Mouse (Mus musculus) splenic B cell, adult 2 months (primary cell): Measurements from ENCODE around the gene Prn.

Source experiments
- DNase-seq: peaks from one replicate; pipeline ENCODE4 v3.0.0-alpha.2; 2011; ENCODE audit warnings: low read depth, low spot score
- H3K27me3 ChIP-seq: 2 replicates; pipeline ENCODE4 v1.6.1; 2012; ENCODE audit warnings: mild to moderate bottlenecking, low read length, moderate library complexity, mixed read lengths; ENCODE audit not compliant: control insufficient read depth, poor library complexity, insufficient read depth, severe bottlenecking
- H3K36me3 ChIP-seq: 2 replicates; pipeline ENCODE4 v1.6.1; 2012; ENCODE audit warnings: mild to moderate bottlenecking, low read length, moderate library complexity, mixed read lengths; ENCODE audit not compliant: control insufficient read depth, poor library complexity, insufficient read depth, severe bottlenecking

The Prn gene

DNA sequence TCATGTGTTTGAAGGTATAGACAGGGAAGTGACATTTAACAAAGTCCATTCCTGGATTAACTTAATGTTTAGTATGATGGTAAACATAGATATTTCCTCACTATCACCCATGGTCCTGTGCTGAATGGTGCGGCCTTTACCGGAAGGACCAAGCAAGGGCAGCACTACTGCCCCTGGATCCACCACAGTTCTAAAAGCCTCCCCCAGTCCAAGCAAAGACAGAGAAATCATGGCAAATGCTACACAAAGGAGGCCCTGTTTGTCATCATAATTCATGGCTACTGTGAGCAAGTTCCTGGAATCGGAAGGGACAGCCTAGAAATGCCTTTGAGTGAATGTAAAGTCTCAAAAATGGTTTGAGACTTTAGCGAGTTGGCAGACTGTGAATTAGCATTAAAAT lies 13.7 kb upstream of the Prn start:
- H3K27me3 ChIP-seq, result no peaks in the 10 kb centered on the region
- H3K36me3 ChIP-seq, result no peaks in the 10 kb centered on the region
- no peak for DNase-seq

DNA sequence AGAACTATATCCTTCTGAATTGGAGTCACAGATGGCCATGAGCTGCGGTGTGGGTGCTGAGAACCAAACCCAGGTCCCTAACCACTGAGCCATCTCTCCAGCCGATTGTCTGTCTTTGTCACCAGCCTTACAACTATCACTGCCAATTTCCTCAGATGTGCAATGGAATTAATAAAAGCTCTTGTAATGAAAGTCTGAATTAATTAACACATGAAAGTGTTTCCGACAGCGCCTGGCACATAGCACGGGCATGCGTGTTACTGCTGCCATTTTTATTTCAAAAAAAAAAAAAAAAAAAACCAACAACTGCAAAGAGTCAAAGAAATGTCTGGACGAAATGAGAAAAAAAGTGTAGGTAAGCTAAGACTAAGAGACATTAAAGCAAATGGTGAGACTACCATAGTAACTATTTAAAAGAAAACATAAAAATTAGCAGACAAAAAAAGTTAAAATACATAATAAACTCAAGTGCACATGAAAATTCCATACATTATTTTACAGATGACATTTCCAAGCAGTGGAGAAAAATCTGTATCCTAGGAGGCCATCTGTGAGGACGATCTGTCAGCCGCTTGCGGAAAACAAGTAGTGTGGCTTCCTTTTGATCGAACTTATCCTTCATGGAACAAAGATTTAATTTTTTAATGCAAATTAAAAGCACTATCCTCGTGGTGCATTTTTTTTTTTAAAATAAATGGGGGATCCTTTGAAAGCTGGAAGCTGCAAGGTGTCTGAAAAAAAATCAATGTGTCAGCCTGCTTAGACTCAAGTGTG lies 12.2 kb upstream of the Prn start:
- H3K36me3 ChIP-seq, result no peaks in the 10 kb centered on the region
- no peak for DNase-seq

DNA sequence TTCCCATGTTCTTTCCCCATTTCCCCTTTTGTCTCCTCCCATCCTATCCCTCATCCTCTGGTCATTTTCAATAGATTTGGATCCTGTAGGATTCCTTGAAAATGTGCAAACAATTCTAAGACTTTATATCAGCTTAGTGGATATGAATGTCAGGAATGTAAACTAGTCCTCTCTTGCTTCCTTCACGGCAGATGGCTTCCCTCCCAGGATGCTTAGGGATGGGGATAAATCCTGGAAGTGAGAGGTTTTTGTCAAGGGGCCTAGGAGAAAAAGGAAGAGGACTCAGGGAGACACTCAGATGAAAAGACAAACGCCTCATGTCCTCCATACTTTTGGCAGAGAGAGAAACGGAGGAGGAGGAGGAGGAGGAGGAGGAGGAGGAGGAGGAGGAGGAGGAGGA lies 7.3 kb upstream of the Prn start:
- Histone ChIP-seq H3K36me3 (no peaks in the 10 kb centered on the region), H3K27me3 (no peaks in the 10 kb centered on the region)
- DNase-seq, result no peak

More for the DNA sequence above, 12.2 kb upstream of the Prn start:
- H3K27me3 ChIP-seq, result no peaks in the 10 kb centered on the region

DNA sequence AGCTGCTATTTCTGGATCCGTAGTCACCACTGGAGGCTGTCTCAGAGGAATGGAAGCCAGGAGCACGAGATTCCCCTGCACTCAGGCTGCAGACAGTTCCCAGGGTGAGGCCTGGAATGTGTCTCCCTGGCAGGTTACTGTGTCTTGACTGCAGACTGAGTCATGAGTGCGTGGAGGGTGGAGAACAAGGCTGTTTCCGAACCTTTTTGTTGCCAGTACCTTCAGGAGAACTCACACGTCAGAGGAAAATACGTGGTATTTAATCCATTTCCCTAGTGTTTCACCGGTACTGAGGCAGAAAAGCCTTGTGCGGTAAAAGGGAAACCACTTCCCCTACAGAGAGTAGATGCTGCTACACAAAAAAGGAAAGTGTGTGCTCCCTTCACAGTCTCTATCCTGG lies 6.9 kb upstream of the Prn start:
- DNase-seq, result no peak
- no peaks in the 10 kb centered on the region for H3K27me3 ChIP-seq
- no peaks in the 10 kb centered on the region for H3K36me3 ChIP-seq

DNA sequence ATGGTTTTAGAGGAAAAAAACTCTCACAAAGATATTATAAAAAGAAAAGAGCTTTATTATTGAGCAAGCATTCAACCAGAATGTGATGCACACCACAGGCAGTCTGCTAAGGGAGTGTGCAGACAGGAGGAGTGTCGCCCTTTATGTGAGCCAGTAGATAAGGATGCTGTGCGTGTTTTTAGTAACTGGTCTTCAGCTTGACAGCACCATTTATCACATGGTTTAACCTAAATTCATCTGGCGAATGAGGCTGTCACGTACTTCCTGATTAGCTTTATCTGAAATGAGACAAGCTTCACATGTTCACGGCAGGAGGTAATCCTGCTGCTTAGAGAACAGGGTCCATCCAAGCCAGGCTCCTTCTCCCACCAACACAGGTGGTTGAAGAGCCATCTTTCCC lies 4.7 kb upstream of the Prn start:
- DNase-seq, result no peak
- Histone ChIP-seq H3K36me3 (no peaks in the 10 kb centered on the region), H3K27me3 (no peaks in the 10 kb centered on the region)

DNA sequence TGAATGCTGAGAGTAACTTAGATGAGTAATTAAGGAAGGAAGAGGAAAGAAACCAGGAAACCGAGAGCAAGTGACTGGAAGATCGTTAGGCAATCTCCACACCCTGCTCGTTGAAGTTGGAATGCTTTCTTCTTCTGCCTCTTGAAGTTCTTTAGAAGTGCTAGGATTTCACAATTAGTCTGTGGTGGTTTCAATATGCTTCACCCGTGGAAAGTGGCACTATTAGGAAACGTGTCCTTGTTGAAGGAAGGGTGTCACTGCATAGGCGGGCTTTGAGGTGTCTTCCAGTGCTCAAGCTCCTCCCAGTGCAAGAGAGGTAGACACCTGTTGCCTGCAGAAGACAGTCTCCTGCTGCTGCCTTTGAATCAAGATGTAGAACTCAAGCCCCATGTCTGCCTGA lies 4.0 kb upstream of the Prn start:
- H3K27me3 ChIP-seq, result no peaks in the 10 kb centered on the region
- DNase-seq, result no peak
- H3K36me3 ChIP-seq, result no peaks in the 10 kb centered on the region

DNA sequence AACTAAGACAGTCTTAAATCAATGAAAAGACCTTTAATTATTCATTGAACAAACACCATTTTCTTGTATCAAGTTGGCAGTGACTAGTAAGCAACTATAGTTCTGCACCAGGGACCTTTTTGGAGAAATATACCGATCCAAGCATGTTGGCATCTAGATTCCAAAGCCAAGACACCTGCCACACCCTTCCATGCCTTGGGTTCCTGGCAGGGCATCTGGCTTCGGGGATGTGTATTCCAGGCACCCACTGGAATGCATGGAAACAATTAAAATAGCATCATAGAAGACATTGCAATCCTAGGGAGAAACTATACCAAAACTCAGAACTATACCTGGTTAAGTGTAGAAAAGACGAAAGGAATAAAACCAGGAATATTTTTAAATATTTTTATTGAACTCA lies 3.5 kb upstream of the Prn start:
- DNase-seq, result no peak
- Histone ChIP-seq H3K27me3 (no peaks in the 10 kb centered on the region), H3K36me3 (no peaks in the 10 kb centered on the region)

DNA sequence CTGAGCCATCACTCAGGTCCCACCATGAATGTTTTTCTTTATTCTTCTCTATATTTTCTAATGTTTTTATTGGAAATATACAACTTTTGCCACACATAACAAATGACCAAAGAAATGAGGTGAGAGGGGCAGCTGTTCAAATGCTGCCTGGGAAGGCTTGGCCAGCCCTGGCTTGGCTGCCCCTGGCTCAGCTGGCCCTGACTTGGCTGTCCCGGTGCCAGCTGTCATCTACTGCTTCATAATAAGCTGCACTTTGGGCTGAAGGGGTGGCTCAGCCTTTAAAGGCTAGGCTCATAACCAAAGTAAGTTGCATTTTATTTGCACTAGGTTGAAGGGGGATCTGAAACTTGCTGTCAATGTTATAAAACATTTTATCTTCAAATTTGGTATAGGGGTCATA lies 2.9 kb upstream of the Prn start:
- Histone ChIP-seq H3K36me3 (no peaks in the 10 kb centered on the region), H3K27me3 (no peaks in the 10 kb centered on the region)
- DNase-seq, result no peak

DNA sequence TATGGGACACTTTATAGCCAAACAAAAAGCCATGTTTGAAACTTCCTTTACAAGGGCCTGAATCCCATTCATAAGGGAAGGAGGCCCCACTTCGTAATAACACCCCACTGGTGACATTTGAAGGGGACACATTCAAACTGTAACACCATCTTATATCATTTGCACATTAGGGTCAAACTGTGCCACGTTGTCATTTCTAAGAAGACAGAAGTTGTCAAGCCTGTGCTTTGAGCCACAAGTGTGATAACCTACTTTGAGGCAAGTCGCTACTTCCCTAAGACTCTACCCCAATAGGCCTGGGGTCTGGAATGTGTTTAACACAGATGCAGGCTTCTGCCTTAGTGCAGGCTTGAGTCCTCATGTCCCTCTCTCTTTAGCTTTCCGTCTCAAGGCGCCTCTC lies 2.4 kb upstream of the Prn start:
- DNase-seq, result no peak
- no peaks in the 10 kb centered on the region for H3K36me3 ChIP-seq
- H3K27me3 ChIP-seq, result no peaks in the 10 kb centered on the region

DNA sequence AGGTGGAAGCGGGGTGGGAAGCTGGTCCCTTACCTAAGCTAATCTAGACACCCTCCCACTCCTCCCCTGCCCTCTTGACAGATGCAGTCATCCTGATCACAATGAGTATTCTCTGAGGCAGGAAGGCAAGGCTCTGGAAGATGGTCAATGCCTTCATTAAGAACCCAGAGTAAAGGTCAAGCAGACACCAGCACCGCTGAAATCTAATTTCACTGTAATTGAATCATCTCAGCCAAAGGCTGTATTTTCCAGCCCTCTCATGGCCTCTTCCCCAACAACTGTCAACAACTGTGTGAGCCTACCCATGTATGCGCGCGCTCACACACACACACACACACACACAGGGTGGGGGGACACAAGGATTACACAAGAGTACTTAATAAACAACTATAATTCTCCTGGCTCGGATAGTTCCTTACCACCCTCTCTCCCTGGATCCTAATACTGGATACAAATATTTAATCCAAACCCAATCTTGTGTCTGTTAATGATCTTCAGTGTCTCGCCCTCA lies 1.4 kb upstream of the Prn start:
- H3K36me3 ChIP-seq, result no peaks in the 10 kb centered on the region
- DNase-seq, result no peak
- H3K27me3 ChIP-seq, result no peaks in the 10 kb centered on the region

DNA sequence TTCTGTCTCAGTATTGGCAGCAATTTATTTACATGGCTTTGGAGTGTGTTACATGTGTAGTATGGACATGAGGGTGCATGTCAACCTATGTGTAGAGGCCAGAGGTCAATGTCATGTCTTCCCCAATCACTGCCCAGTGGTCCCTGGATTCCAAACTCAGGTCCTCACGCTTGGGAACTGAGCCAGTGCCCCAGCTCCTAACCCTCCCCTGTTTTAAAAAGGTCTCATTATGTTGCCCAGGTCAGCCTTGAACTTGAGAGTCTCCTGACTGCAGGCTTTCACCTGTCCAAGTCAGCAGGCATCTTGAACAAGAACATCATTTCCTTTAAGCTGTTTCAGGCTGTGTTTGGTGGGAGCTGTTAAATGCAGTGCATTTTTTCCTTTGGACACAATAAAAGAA lies 851 bp upstream of the Prn start:
- no peak for DNase-seq
- Histone ChIP-seq H3K36me3 (no peaks in the 10 kb centered on the region), H3K27me3 (no peaks in the 10 kb centered on the region)

DNA sequence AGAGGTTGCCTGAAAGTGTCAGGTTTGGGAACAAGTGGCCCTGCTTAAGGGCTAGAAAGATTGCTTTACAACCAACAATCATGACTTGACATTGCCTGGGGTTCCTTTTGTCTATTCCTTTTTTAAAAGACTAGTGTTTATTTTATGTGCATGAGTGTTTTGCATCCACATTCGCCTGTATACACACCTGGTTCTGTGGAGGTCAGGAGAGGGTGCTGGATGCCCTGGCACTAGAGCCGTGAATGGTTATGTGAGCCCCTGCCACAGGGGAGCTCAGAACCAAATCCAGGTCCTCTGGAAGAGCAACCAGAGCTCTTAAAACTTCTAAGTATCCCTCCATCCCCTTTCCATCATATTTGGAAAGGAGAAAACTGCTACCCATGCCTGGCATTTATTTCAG lies 1.1 kb downstream of the Prn start:
- H3K27me3 ChIP-seq, result no peaks in the 10 kb centered on the region
- no peaks in the 10 kb centered on the region for H3K36me3 ChIP-seq
- DNase-seq, result no peak

DNA sequence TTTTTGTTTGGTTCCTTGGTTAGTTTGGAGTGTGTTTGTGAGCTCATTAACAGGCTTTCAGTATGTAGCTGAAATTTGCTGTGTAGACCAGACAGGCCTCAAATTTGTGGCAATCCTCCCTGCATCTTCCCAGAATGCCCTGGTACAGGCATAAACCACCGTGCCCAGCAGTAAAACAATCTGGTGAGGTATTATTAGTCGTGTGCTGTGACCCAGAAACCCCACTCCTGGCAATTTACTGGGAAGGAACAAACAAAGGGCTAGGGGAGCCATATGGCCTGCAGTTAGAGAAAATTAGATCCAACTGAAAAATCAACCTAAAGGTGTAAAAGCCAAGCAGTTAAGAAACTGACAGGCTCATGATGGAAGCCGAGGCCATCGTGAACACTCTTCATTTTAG lies 1.6 kb downstream of the Prn start:
- no peak for DNase-seq
- Histone ChIP-seq H3K36me3 (no peaks in the 10 kb centered on the region), H3K27me3 (no peaks in the 10 kb centered on the region)

DNA sequence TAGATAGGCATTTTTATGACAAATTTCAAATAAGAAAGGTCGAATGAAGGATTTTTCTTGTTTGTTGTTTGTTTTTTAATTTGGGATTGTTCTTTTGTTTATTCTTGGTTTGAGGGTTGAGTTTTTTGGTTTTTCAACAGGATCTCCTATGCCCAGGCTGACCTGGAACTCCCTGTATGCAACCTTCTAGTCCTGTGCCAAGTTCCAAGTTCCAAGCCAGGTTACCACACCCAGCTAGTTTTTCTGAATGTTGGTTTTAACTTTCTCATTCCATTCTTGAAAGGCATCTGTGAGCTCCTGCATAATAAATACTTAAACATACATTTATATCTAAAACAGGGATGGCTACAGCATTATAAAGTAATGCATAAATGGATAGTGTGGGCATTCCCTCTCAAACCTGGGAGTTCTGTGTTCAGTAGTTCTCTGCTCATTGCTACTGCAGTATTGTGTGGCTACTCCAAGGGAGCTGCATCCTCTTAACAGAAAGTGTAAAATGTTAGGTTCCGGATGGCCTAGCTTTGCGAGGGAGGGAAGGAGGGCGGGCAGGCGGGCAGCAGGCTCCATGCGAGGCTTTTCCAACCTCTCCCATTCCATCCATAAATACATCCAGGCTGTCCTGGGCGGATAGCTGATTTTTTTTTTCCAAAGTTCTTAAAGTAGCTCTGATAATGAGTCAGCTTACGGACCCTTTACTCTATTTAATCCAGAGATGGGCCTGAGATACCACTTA lies 2.9 kb downstream of the Prn start:
- no peaks in the 10 kb centered on the region for H3K36me3 ChIP-seq
- H3K27me3 ChIP-seq, result no peaks in the 10 kb centered on the region
- DNase-seq, result no peak

DNA sequence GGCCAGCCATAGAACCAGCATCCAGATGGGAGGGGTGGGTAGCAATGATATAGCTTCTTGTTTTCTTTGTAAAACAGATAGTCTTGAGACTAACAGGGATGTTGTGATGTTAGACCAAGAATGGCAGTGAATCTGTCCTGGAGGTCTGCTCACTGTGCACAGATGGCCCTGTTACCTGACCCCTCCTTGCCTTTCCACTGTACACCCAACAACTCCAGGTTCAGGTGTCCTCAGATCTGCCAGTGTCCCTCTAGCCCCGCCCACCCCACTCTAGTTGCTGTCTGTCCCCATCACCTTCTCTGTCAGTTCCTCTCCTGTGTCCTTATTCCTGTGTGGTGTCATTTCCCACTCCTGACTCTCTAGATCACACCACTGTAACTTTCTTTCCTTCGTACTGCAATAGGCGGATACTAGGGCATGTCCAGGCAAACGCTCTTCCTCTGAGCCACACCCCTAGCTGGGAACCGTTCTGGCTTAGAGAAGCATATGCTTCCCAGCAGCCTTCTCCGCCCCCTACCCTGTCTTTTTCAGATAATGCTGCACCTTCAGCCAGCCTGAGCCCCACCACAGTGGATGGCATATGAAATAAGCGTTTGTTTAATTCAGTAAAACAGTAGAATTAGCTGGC lies 22.6 kb downstream of the Prn start:
- Histone ChIP-seq H3K36me3 (no peaks in the 10 kb centered on the region), H3K27me3 (no peaks in the 10 kb centered on the region)
- DNase-seq, result no peak
